Mouse (Mus musculus) G1E (cell line): ENCODE results near the gene Olfr843. TPM values are rescaled to one million over a fixed set of nuclear protein-coding genes. Genes with fewer than 3 reads are reported as not detected.

ENCODE experiments used
- ATAC-seq: 2 replicates; pipeline ENCODE4 v1.8.0; 2016; ENCODE audit warnings: mild to moderate bottlenecking; ENCODE audit not compliant: insufficient number of reproducible peaks, poor library complexity, low FRiP score, severe bottlenecking; ENCODE audit errors: extremely low read depth
- DNase-seq: peaks from one replicate; pipeline ENCODE4 v3.0.0; 2012; ENCODE audit warnings: low spot score
- H3K27me3 ChIP-seq: 2 replicates; pipeline ENCODE4 v1.6.1; 2012; ENCODE audit warnings: mild to moderate bottlenecking, low read length, inconsistent platforms; ENCODE audit not compliant: insufficient read depth
- H3K36me3 ChIP-seq: replicated peaks from 2 replicates; pipeline ENCODE3; 2012; ENCODE audit warnings: mild to moderate bottlenecking, inconsistent platforms
- H3K4me1 ChIP-seq: 2 replicates; pipeline ENCODE4 v1.6.1; 2012; ENCODE audit warnings: low read depth, low read length, inconsistent platforms, mixed read lengths; ENCODE audit not compliant: insufficient read depth
- H3K4me3 ChIP-seq: 2 replicates; pipeline ENCODE4 v1.5.1; 2012; ENCODE audit warnings: low read depth, mild to moderate bottlenecking, inconsistent platforms, low read length, moderate library complexity, mixed read lengths
- H3K9me3 ChIP-seq: replicated peaks from 2 replicates; pipeline ENCODE4 v1.6.1; 2012; ENCODE audit warnings: inconsistent platforms
- CTCF ChIP-seq: IDR thresholded peaks from 2 replicates; pipeline ENCODE4 v1.5.1; 2012; ENCODE audit warnings: low read depth, low read length, inconsistent platforms, mixed read lengths
- GATA1 ChIP-seq: IDR thresholded peaks from 2 replicates; pipeline ENCODE4 v1.6.1; 2012; ENCODE audit warnings: borderline replicate concordance, low read length, inconsistent platforms, mixed read lengths
- GATA2 ChIP-seq: IDR thresholded peaks from 2 replicates; pipeline ENCODE4 v1.6.1; 2012; ENCODE audit warnings: low read depth, low read length, inconsistent platforms, borderline replicate concordance
- POLR2AphosphoS5 ChIP-seq: IDR thresholded peaks from 2 replicates; pipeline ENCODE4 v1.6.1; 2012; ENCODE audit warnings: low read depth, low read length, inconsistent platforms; ENCODE audit not compliant: insufficient replicate concordance
- TAL1 ChIP-seq: conservative IDR thresholded peaks from 2 replicates; pipeline ENCODE4 v1.6.1; 2012; ENCODE audit warnings: low read depth, low read length, inconsistent platforms, mixed read lengths
- polyA plus RNA-seq: library from polyadenylated mRNA; stranded (reverse); fragments of >175 nt; gene quantifications from 2 replicates; pipeline ENCODE4 v1.2.3, GENCODE M21; 2012
- total RNA-seq, 2 experiments: library from RNA; stranded (forward) in 1 of 2; stranded (reverse) in 1 of 2; fragments of 200-1000 nt in 1 of 2; fragments of >200 nt in 1 of 2; fragmentation: Nextera tagmentation in 1 of 2; gene quantifications; 2 replicates each; pipeline ENCODE4 v1.2.3; 2014 to 2017

The Olfr843 gene
- not detected in 2 replicates for total RNA-seq (2014; fragmentation: Nextera tagmentation)
- total RNA-seq (2017): 0.06 and 0.11 TPM in 2 replicates
- not detected in 2 replicates for polyA plus RNA-seq

GRCm38 (mm10) chr9:19251887-19252286, at the start of gene Olfr843:
Olfr843 (minus strand) TSS chr9:19251987.
- H3K9me3 ChIP-seq: no peaks in the 10 kb centered on the region
- no peaks in the 10 kb centered on the region for H3K4me1 ChIP-seq
- no peaks in the 10 kb centered on the region for H3K36me3 ChIP-seq
- no peak for TF ChIP-seq CTCF
- TF ChIP-seq GATA1: no peak
- no peak for TF ChIP-seq GATA2
- no peak for TF ChIP-seq TAL1
- TF ChIP-seq POLR2AphosphoS5: no peak
- H3K27me3 ChIP-seq: no peaks in the 10 kb centered on the region
- ATAC-seq (no peak), DNase-seq (no peak)
- H3K4me3 ChIP-seq: no peak within 1 kb of the TSS

Other genes with a start within 250 kb of the Olfr843 start
- not detected in 2 replicates for gene Olfr835, start 219.3 kb downstream of the Olfr843 start, total RNA-seq (2014; fragmentation: Nextera tagmentation)
- gene Olfr835, start 219.3 kb downstream of the Olfr843 start, total RNA-seq (2017): 0.06 and 0.44 TPM in 2 replicates
- not detected in 2 replicates for gene Olfr835, start 219.3 kb downstream of the Olfr843 start, polyA plus RNA-seq
- gene Olfr836, start 131.6 kb downstream of the Olfr843 start, total RNA-seq (2014; fragmentation: Nextera tagmentation): not detected in 2 replicates
- gene Olfr836, start 131.6 kb downstream of the Olfr843 start, total RNA-seq (2017): 0.12 and 0.27 TPM in 2 replicates
- not detected in 2 replicates for gene Olfr836, start 131.6 kb downstream of the Olfr843 start, polyA plus RNA-seq
- not detected in 2 replicates for gene Olfr837, start 115.7 kb downstream of the Olfr843 start, total RNA-seq (2014; fragmentation: Nextera tagmentation)
- gene Olfr837, start 115.7 kb downstream of the Olfr843 start, total RNA-seq (2017): 0.11 TPM in 1 of 2 replicates, not detected in the other
- not detected in 2 replicates for gene Olfr837, start 115.7 kb downstream of the Olfr843 start, polyA plus RNA-seq
- gene Olfr839-ps1, start 74.7 kb downstream of the Olfr843 start, total RNA-seq (2014; fragmentation: Nextera tagmentation): 0.10 TPM in 1 of 2 replicates, not detected in the other
- gene Olfr839-ps1, start 74.7 kb downstream of the Olfr843 start, total RNA-seq (2017): under 0.01 and 0.11 TPM in 2 replicates
- not detected in 2 replicates for gene Olfr839-ps1, start 74.7 kb downstream of the Olfr843 start, polyA plus RNA-seq
- gene Olfr844, start 64.4 kb upstream of the Olfr843 start, total RNA-seq (2014; fragmentation: Nextera tagmentation): not detected in 2 replicates
- 0.11 and 0.17 TPM in 2 replicates for gene Olfr844, start 64.4 kb upstream of the Olfr843 start, total RNA-seq (2017)
- gene Olfr844, start 64.4 kb upstream of the Olfr843 start, polyA plus RNA-seq: not detected in 2 replicates
- gene Olfr845, start 84.5 kb upstream of the Olfr843 start, total RNA-seq (2014; fragmentation: Nextera tagmentation): not detected in 2 replicates
- gene Olfr845, start 84.5 kb upstream of the Olfr843 start, total RNA-seq (2017): 0.11 and 0.12 TPM in 2 replicates
- gene Olfr845, start 84.5 kb upstream of the Olfr843 start, polyA plus RNA-seq: not detected in 2 replicates
- not detected in 2 replicates for gene Olfr846, start 112.0 kb upstream of the Olfr843 start, total RNA-seq (2014; fragmentation: Nextera tagmentation)
- 0.22 and 0.29 TPM in 2 replicates for gene Olfr846, start 112.0 kb upstream of the Olfr843 start, total RNA-seq (2017)
- gene Olfr846, start 112.0 kb upstream of the Olfr843 start, polyA plus RNA-seq: not detected in 2 replicates
- gene Olfr847, start 126.7 kb upstream of the Olfr843 start, total RNA-seq (2014; fragmentation: Nextera tagmentation): not detected in 2 replicates
- not detected in 2 replicates for gene Olfr847, start 126.7 kb upstream of the Olfr843 start, total RNA-seq (2017)
- not detected in 2 replicates for gene Olfr847, start 126.7 kb upstream of the Olfr843 start, polyA plus RNA-seq
- not detected in 2 replicates for gene Olfr849, start 188.3 kb upstream of the Olfr843 start, total RNA-seq (2014; fragmentation: Nextera tagmentation)
- gene Olfr849, start 188.3 kb upstream of the Olfr843 start, total RNA-seq (2017): 0.05 and 0.06 TPM in 2 replicates
- not detected in 2 replicates for gene Olfr849, start 188.3 kb upstream of the Olfr843 start, polyA plus RNA-seq
- not detected in 2 replicates for gene Olfr850, start 226.3 kb upstream of the Olfr843 start, total RNA-seq (2014; fragmentation: Nextera tagmentation)
- 0.60 TPM in 1 of 2 replicates, not detected in the other for gene Olfr850, start 226.3 kb upstream of the Olfr843 start, total RNA-seq (2017)
- not detected in 2 replicates for gene Olfr850, start 226.3 kb upstream of the Olfr843 start, polyA plus RNA-seq
- not detected in 2 replicates for gene Olfr851, start 241.3 kb upstream of the Olfr843 start, total RNA-seq (2014; fragmentation: Nextera tagmentation)
- 0.11 TPM in 1 of 2 replicates, not detected in the other for gene Olfr851, start 241.3 kb upstream of the Olfr843 start, total RNA-seq (2017)
- gene Olfr851, start 241.3 kb upstream of the Olfr843 start, polyA plus RNA-seq: not detected in 2 replicates